Mouse (Mus musculus): ENCODE results near the gene Zfp804b. TPM values are rescaled to one million over a fixed set of nuclear protein-coding genes. Genes with fewer than 3 reads are reported as not detected.

The Zfp804b gene
- polyA plus RNA-seq, 1 experiment from 2014 or later, result 0.08 TPM

DNA sequence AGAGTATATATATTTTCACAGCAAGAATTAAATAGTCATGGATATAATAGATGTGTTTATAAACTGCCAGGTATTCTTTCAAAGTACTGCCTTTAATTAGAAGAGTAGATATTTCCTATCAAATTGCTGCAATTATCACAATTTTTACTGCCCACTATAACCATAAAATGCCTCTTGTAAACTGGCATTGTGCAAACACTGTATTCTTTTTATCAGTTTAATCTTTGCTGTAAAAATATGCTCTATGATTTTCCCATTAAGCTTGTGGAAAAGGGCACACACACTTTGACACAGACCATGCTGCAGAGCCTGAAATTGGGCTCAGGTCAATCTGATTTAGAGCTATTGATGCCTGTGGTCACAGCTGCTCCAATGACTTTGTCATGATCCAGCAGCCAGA is 463.2 kb downstream of the Zfp804b start:
- Histone ChIP-seq H3K9ac (replicated peaks; ENCODE audit: low read length) (no peak overlapping the region), H3K27me3 (ENCODE audit: control insufficient read depth, insufficient read depth, low read length) (no peaks in the 10 kb centered on the region), H3K27ac (replicated peaks; ENCODE audit: low read depth, low read length) (no peak overlapping the region), H3K4me3 (ENCODE audit: low read depth, low read length) (no peak overlapping the region), H3K9me3 (replicated peaks; ENCODE audit: control insufficient read depth, low read length) (no peaks in the 10 kb centered on the region), H3K4me1 (ENCODE audit: control insufficient read depth, insufficient read depth, low read length) (no peaks in the 10 kb centered on the region), H3K36me3 (replicated peaks; ENCODE audit: control insufficient read depth, insufficient read depth, low read depth, low read length) (no peaks in the 10 kb centered on the region), H3K4me2 (ENCODE audit: low read depth, low read length) (no peak overlapping the region)
- DNase-seq (ENCODE audit: low spot score), result no peak
- no peak for ATAC-seq (replicated peaks; ENCODE audit: insufficient number of reproducible peaks, low FRiP score, low TSS enrichment, low read depth)

DNA sequence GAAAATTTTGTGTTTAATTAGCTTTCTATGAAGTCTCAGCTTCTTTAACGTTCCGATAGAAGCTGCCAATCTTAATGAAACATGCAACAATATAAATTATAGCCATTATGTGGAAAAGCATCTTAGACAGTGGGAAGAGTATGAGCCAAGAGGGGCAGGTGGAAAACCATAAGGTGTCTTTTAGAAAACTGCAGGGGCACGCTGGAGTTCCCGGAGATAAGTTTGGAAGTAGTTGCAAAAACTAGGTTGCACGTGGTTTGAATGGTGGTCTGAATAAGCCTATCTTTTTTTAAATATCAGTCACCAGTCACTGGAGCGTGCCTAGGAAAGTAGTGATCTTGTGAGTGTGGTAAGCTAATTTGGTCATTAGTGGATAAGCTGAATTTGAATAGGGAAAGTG is 473.0 kb downstream of the Zfp804b start:
- H3K27me3 ChIP-seq (ENCODE audit: control insufficient read depth, insufficient read depth, low read length), result no peaks in the 10 kb centered on the region
- H3K9ac ChIP-seq (replicated peaks; ENCODE audit: low read length), result no peak overlapping the region
- no peak for DNase-seq (ENCODE audit: low spot score)
- WGBS, result 90% methylated on average over 6 of the region's 6 CpGs
- no peaks in the 10 kb centered on the region for H3K36me3 ChIP-seq (replicated peaks; ENCODE audit: control insufficient read depth, insufficient read depth, low read depth, low read length)
- H3K4me1 ChIP-seq (ENCODE audit: control insufficient read depth, insufficient read depth, low read length), result no peaks in the 10 kb centered on the region
- H3K27ac ChIP-seq (replicated peaks; ENCODE audit: low read depth, low read length), result no peak overlapping the region
- H3K4me3 ChIP-seq (ENCODE audit: low read depth, low read length), result no peak overlapping the region
- no peak overlapping the region for H3K4me2 ChIP-seq (ENCODE audit: low read depth, low read length)
- H3K9me3 ChIP-seq (replicated peaks; ENCODE audit: control insufficient read depth, low read length), result no peaks in the 10 kb centered on the region
- ATAC-seq (replicated peaks; ENCODE audit: insufficient number of reproducible peaks, low FRiP score, low TSS enrichment, low read depth), result no peak

DNA sequence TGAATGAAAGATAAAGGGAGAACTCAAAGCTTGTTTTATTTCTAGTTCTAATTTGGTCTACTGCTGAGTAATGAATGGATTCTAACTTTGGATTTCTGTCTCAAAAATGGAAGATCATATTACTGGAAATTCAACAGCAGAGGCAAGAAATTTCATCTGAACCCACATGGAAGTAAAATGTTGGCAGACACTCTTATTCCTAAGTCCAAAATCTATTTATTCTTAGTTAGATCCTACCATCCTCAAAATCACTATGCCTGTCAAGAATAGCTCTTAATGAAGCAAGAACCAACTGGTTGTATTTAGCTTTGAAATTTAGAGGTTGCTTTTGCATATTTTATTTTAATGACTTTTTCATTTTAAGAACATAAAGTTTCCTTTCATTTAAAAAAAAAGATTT is 473.6 kb downstream of the Zfp804b start:
- ATAC-seq (replicated peaks; ENCODE audit: insufficient number of reproducible peaks, low FRiP score, low TSS enrichment, low read depth) (no peak), DNase-seq (ENCODE audit: low spot score) (no peak)
- Histone ChIP-seq H3K4me3 (ENCODE audit: low read depth, low read length) (no peak overlapping the region), H3K9me3 (replicated peaks; ENCODE audit: control insufficient read depth, low read length) (no peaks in the 10 kb centered on the region), H3K4me2 (ENCODE audit: low read depth, low read length) (no peak overlapping the region), H3K36me3 (replicated peaks; ENCODE audit: control insufficient read depth, insufficient read depth, low read depth, low read length) (no peaks in the 10 kb centered on the region), H3K4me1 (ENCODE audit: control insufficient read depth, insufficient read depth, low read length) (no peaks in the 10 kb centered on the region), H3K9ac (replicated peaks; ENCODE audit: low read length) (no peak overlapping the region), H3K27me3 (ENCODE audit: control insufficient read depth, insufficient read depth, low read length) (no peaks in the 10 kb centered on the region), H3K27ac (replicated peaks; ENCODE audit: low read depth, low read length) (no peak overlapping the region)

DNA sequence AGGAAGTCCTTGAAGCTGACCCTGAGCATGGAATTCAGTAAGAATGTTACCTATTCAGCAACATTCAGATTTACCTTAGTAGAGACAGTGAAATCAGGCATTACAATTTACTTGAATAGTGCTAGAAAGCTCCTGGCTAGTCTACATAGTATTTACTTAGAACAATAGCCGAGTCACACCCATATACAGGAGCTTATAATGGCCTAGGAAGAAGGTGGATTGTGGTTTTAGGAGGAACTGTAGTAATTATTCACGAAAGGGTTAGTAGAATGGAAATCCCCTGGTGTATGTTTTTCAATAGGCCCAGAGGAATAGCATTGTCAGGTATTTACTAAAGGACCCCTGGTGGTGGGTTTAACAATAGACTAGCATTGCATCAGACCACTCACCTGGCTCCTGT is 549.2 kb downstream of the Zfp804b start:
- Histone ChIP-seq H3K9ac (replicated peaks; ENCODE audit: low read length) (no peak overlapping the region), H3K4me3 (ENCODE audit: low read depth, low read length) (no peak overlapping the region), H3K27ac (replicated peaks; ENCODE audit: low read depth, low read length) (no peak overlapping the region), H3K4me2 (ENCODE audit: low read depth, low read length) (no peak overlapping the region), H3K9me3 (replicated peaks; ENCODE audit: control insufficient read depth, low read length) (no peaks in the 10 kb centered on the region), H3K4me1 (ENCODE audit: control insufficient read depth, insufficient read depth, low read length) (no peaks in the 10 kb centered on the region), H3K27me3 (ENCODE audit: control insufficient read depth, insufficient read depth, low read length) (no peaks in the 10 kb centered on the region), H3K36me3 (replicated peaks; ENCODE audit: control insufficient read depth, insufficient read depth, low read depth, low read length) (no peaks in the 10 kb centered on the region)
- DNase-seq (ENCODE audit: low spot score) (no peak), ATAC-seq (replicated peaks; ENCODE audit: insufficient number of reproducible peaks, low FRiP score, low TSS enrichment, low read depth) (no peak)
- WGBS, result 66% methylated on average over 2 of the region's 2 CpGs

DNA sequence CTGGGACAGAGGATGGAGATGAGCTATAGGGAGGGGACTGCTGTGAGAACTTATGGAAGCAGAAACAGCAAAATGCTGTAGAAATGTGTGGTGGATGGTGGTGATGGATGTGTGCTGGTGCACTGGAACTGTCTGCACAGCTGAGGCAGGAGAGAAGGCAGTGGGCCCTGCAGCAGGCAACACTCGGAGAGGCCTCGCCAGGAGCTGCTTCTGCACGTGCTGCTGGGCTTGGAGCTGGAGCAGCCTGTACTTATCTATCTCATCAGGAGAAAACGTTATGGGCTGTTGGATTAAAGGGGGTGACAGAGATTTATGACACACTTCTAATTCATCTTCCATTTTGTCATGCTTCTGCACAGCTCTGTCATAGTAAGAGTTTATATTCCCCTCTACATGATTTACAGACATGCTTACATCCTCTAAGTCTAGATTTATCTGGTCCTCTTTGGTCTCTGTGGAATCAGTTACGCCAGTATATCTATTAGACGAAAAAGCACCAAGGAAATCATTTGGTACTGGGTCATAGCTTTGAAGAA is 575.1 kb downstream of the Zfp804b start:
- no peak overlapping the region for H3K4me2 ChIP-seq (ENCODE audit: low read depth, low read length)
- H3K4me1 ChIP-seq (ENCODE audit: control insufficient read depth, insufficient read depth, low read length), result no peaks in the 10 kb centered on the region
- H3K27me3 ChIP-seq (ENCODE audit: control insufficient read depth, insufficient read depth, low read length), result no peaks in the 10 kb centered on the region
- H3K4me3 ChIP-seq (ENCODE audit: low read depth, low read length), result no peak overlapping the region
- H3K9me3 ChIP-seq (replicated peaks; ENCODE audit: control insufficient read depth, low read length), result no peaks in the 10 kb centered on the region
- WGBS, result 79% methylated on average over 6 of the region's 6 CpGs
- no peak overlapping the region for H3K9ac ChIP-seq (replicated peaks; ENCODE audit: low read length)
- ATAC-seq (replicated peaks; ENCODE audit: insufficient number of reproducible peaks, low FRiP score, low TSS enrichment, low read depth) (no peak), DNase-seq (ENCODE audit: low spot score) (no peak)
- no peak overlapping the region for H3K27ac ChIP-seq (replicated peaks; ENCODE audit: low read depth, low read length)
- H3K36me3 ChIP-seq (replicated peaks; ENCODE audit: control insufficient read depth, insufficient read depth, low read depth, low read length), result no peaks in the 10 kb centered on the region

Other genes with a start within 250 kb of the Zfp804b start
- 0.07 TPM in 1 of 2 replicates, not detected in the other for gene Tex47, start 40.6 kb downstream of the Zfp804b start, polyA plus RNA-seq (2014; fragmentation: Nextera tagmentation; extraction: Ambion mirVana)